Mouse (Mus musculus): ENCODE results near the gene Abca1. TPM values are rescaled to one million over a fixed set of nuclear protein-coding genes. Genes with fewer than 3 reads are reported as not detected.

Gene Abca1
- polyA plus RNA-seq, 1 experiment from 2014 or later, result 2.5 TPM

GRCm38 (mm10) chr4:53018392-53018791, 141.3 kb downstream of the Abca1 start:
- H3K4me3 ChIP-seq (ENCODE audit: low read depth, low read length), result no peak overlapping the region
- H3K9ac ChIP-seq (ENCODE audit: low read depth, low read length), result no peak overlapping the region
- no peaks in the 10 kb centered on the region for H3K4me1 ChIP-seq (ENCODE audit: control insufficient read depth, insufficient read depth, low read length)
- no peak overlapping the region for H3K4me2 ChIP-seq
- ATAC-seq (replicated peaks; ENCODE audit: insufficient number of reproducible peaks, low FRiP score, low TSS enrichment), result no peak
- 86% methylated on average over 1 of the region's 1 CpGs for WGBS (ENCODE audit: insufficient replicate concordance)
- H3K27ac ChIP-seq (ENCODE audit: low read depth, low read length), result no peak overlapping the region
- H3K9me3 ChIP-seq (replicated peaks; ENCODE audit: control insufficient read depth, low read length), result peaks cover 8% of the 10 kb centered on the region
- H3K36me3 ChIP-seq (ENCODE audit: control insufficient read depth, insufficient read depth, low read length), result peaks cover 42% of the 10 kb centered on the region
- H3K27me3 ChIP-seq (ENCODE audit: control insufficient read depth, insufficient read depth, low read length), result no peaks in the 10 kb centered on the region

DNA sequence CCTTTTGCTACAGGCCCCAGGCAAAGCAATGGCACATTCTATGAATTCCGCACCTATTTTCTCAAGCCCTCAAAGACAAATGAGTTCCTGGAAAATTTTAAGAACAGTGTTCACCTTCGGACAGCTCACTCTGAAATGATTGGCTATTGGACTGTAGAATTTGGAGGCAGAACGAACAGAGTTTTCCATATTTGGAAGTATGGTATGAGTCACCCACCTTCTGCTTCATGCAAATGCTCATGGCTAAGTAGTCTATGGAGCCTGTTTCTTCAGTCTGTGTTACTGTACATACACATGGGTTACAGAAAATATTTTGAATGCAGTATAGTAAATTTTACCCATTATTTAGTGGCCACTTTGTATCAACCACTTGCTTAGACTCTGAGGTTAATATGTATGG, 144.7 kb downstream of the Abca1 start:
- ATAC-seq (replicated peaks; ENCODE audit: insufficient number of reproducible peaks, low FRiP score, low TSS enrichment), result no peak
- peaks cover 8% of the 10 kb centered on the region for H3K9me3 ChIP-seq (replicated peaks; ENCODE audit: control insufficient read depth, low read length)
- H3K4me2 ChIP-seq, result no peak overlapping the region
- no peak overlapping the region for H3K4me3 ChIP-seq (ENCODE audit: low read depth, low read length)
- no peak overlapping the region for H3K9ac ChIP-seq (ENCODE audit: low read depth, low read length)
- no peaks in the 10 kb centered on the region for H3K27me3 ChIP-seq (ENCODE audit: control insufficient read depth, insufficient read depth, low read length)
- no peak overlapping the region for H3K27ac ChIP-seq (ENCODE audit: low read depth, low read length)
- 93% methylated on average over 3 of the region's 3 CpGs for WGBS (ENCODE audit: insufficient replicate concordance)
- H3K36me3 ChIP-seq (ENCODE audit: control insufficient read depth, insufficient read depth, low read length), result peaks cover 35% of the 10 kb centered on the region
- 0 out of 2 replicates have a peak, but pooled peaks cover 2% of the 10 kb centered on the region for H3K4me1 ChIP-seq (ENCODE audit: control insufficient read depth, insufficient read depth, low read length)

DNA sequence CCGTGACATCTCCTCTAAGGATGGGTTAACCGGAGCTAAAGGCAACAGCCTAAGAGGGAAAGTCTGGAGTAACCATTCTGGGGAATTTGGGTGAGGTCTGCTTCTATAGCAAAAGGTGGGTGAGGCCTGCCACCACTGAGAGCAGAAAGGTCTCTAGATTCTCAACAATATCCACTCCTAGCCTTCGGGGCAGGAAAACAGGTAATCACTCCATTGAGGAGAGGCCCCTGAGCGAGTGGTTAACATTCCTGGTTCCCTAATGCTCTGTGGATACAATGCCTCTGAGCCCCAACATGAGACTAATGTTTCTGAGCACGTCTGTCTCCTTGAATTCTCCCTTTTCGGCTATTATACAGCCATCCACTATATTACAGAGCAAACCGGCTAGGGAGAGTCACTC, 145.3 kb downstream of the Abca1 start:
- H3K4me1 ChIP-seq (ENCODE audit: control insufficient read depth, insufficient read depth, low read length), result 0 out of 2 replicates have a peak, but pooled peaks cover 2% of the 10 kb centered on the region
- ATAC-seq (replicated peaks; ENCODE audit: insufficient number of reproducible peaks, low FRiP score, low TSS enrichment), result no peak
- WGBS (ENCODE audit: insufficient replicate concordance), result 89% methylated on average over 7 of the region's 7 CpGs
- peaks cover 29% of the 10 kb centered on the region for H3K36me3 ChIP-seq (ENCODE audit: control insufficient read depth, insufficient read depth, low read length)
- H3K9me3 ChIP-seq (replicated peaks; ENCODE audit: control insufficient read depth, low read length), result peaks cover 8% of the 10 kb centered on the region
- no peak overlapping the region for H3K27ac ChIP-seq (ENCODE audit: low read depth, low read length)
- no peaks in the 10 kb centered on the region for H3K27me3 ChIP-seq (ENCODE audit: control insufficient read depth, insufficient read depth, low read length)
- H3K9ac ChIP-seq (ENCODE audit: low read depth, low read length), result no peak overlapping the region
- no peak overlapping the region for H3K4me3 ChIP-seq (ENCODE audit: low read depth, low read length)
- no peak overlapping the region for H3K4me2 ChIP-seq

GRCm38 (mm10) chr4:53011732-53012361, 147.8 kb downstream of the Abca1 start, which contains the start of gene Nipsnap3b:
Gene Nipsnap3b (plus strand): TSS chr4:53011880.
- ATAC-seq (replicated peaks; ENCODE audit: insufficient number of reproducible peaks, low FRiP score, low TSS enrichment), result peak; percentile 95
- peak within 1 kb of the TSS; percentile 75 for H3K4me2 ChIP-seq
- 0 out of 2 replicates have a peak, but pooled peaks cover 2% of the 10 kb centered on the region for H3K4me1 ChIP-seq (ENCODE audit: control insufficient read depth, insufficient read depth, low read length)
- peak within 1 kb of the TSS; percentile 78; the same call in 1 of the 2 replicates for H3K27ac ChIP-seq (ENCODE audit: low read depth, low read length)
- H3K27me3 ChIP-seq (ENCODE audit: control insufficient read depth, insufficient read depth, low read length), result no peaks in the 10 kb centered on the region
- WGBS (ENCODE audit: insufficient replicate concordance), result under 1% methylated on average over 62 of the region's 63 CpGs
- peaks cover 15% of the 10 kb centered on the region for H3K36me3 ChIP-seq (ENCODE audit: control insufficient read depth, insufficient read depth, low read length)
- peak within 1 kb of the TSS; percentile 84 for H3K9ac ChIP-seq (ENCODE audit: low read depth, low read length)
- H3K4me3 ChIP-seq (ENCODE audit: low read depth, low read length), result peak within 1 kb of the TSS; percentile 85
- peaks cover 4% of the 10 kb centered on the region for H3K9me3 ChIP-seq (replicated peaks; ENCODE audit: control insufficient read depth, low read length)

DNA sequence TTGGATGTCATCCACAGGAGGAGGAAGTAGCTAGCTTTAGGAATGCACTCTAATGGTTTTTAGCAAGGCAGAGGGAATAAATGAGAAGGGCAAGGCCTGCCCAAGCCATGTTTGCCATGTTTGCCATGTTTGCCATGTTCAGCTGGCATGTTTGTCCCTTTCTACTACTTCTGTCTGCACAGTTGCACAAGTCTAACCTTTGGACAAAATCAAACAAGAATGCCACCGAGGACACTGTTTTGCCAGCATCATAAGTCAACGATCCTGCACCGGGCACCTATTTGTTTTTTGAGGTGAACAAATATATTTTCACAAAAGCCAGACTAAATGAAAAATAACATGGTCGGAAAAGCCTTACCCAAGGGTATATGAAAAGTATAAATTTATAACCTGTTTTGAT, 149.8 kb downstream of the Abca1 start:
- Histone ChIP-seq H3K9me3 (replicated peaks; ENCODE audit: control insufficient read depth, low read length) (no peaks in the 10 kb centered on the region), H3K27me3 (ENCODE audit: control insufficient read depth, insufficient read depth, low read length) (no peaks in the 10 kb centered on the region), H3K4me2 (no peak overlapping the region), H3K27ac (ENCODE audit: low read depth, low read length) (no peak overlapping the region), H3K4me3 (ENCODE audit: low read depth, low read length) (no peak overlapping the region), H3K36me3 (ENCODE audit: control insufficient read depth, insufficient read depth, low read length) (0 out of 2 replicates have a peak, but pooled peaks cover under 1% of the 10 kb centered on the region), H3K9ac (ENCODE audit: low read depth, low read length) (no peak overlapping the region), H3K4me1 (ENCODE audit: control insufficient read depth, insufficient read depth, low read length) (0 out of 2 replicates have a peak, but pooled peaks cover 2% of the 10 kb centered on the region)
- no peak for ATAC-seq (replicated peaks; ENCODE audit: insufficient number of reproducible peaks, low FRiP score, low TSS enrichment)
- 90% methylated on average over 4 of the region's 4 CpGs for WGBS (ENCODE audit: insufficient replicate concordance)

- Histone ChIP-seq H3K36me3 (ENCODE audit: control insufficient read depth, insufficient read depth, low read length) (no peaks in the 10 kb centered on the region), H3K4me1 (ENCODE audit: control insufficient read depth, insufficient read depth, low read length) (0 out of 2 replicates have a peak, but pooled peaks cover 2% of the 10 kb centered on the region), H3K9ac (ENCODE audit: low read depth, low read length) (no peak overlapping the region), H3K27ac (ENCODE audit: low read depth, low read length) (no peak overlapping the region), H3K4me3 (ENCODE audit: low read depth, low read length) (no peak overlapping the region), H3K4me2 (no peak overlapping the region), H3K9me3 (replicated peaks; ENCODE audit: control insufficient read depth, low read length) (no peaks in the 10 kb centered on the region), H3K27me3 (ENCODE audit: control insufficient read depth, insufficient read depth, low read length) (no peaks in the 10 kb centered on the region)
- ATAC-seq (replicated peaks; ENCODE audit: insufficient number of reproducible peaks, low FRiP score, low TSS enrichment), result no peak
- 74% methylated on average over 4 of the region's 4 CpGs for WGBS (ENCODE audit: insufficient replicate concordance)
Observed at GRCm38 (mm10) chr4:53009183-53009582, 150.5 kb downstream of the Abca1 start.

GRCm38 (mm10) chr4:53000154-53000553, 159.5 kb downstream of the Abca1 start:
- Histone ChIP-seq H3K9me3 (replicated peaks; ENCODE audit: control insufficient read depth, low read length) (no peaks in the 10 kb centered on the region), H3K36me3 (ENCODE audit: control insufficient read depth, insufficient read depth, low read length) (no peaks in the 10 kb centered on the region), H3K9ac (ENCODE audit: low read depth, low read length) (no peak overlapping the region), H3K4me2 (no peak overlapping the region), H3K27me3 (ENCODE audit: control insufficient read depth, insufficient read depth, low read length) (no peaks in the 10 kb centered on the region), H3K27ac (ENCODE audit: low read depth, low read length) (no peak overlapping the region), H3K4me3 (ENCODE audit: low read depth, low read length) (no peak overlapping the region), H3K4me1 (ENCODE audit: control insufficient read depth, insufficient read depth, low read length) (no peaks in the 10 kb centered on the region)
- ATAC-seq (replicated peaks; ENCODE audit: insufficient number of reproducible peaks, low FRiP score, low TSS enrichment), result no peak
- WGBS (ENCODE audit: insufficient replicate concordance), result 46% methylated on average over 8 of the region's 8 CpGs

DNA sequence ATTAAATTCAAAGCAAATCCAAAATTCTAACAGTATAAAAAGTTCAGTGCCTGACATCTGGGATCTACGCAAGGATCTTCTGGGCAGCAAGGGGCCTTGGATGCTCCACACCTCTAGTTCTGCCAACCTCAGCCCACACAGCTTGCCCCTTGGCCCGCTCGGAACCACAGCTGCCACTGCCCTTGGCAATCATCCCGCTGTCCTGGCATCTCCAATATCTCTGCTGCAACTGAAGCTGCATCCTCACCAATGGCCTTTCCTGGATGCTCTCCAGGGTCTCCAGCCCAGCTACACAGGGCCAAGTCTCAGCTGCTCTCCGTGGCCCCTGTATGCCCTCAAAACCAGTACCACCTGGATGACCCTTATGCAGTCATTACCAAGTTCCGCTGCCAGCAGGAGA, 160.2 kb downstream of the Abca1 start:
- no peak for ATAC-seq (replicated peaks; ENCODE audit: insufficient number of reproducible peaks, low FRiP score, low TSS enrichment)

GRCm38 (mm10) chr4:52989248-52989647, 170.4 kb downstream of the Abca1 start, which contains the start of gene Nipsnap3a:
Gene Nipsnap3a (plus strand): TSS chr4:52989272.
- Histone ChIP-seq H3K36me3 (ENCODE audit: control insufficient read depth, insufficient read depth, low read length) (no peaks in the 10 kb centered on the region), H3K4me1 (ENCODE audit: control insufficient read depth, insufficient read depth, low read length) (no peaks in the 10 kb centered on the region), H3K4me3 (ENCODE audit: low read depth, low read length) (peak within 1 kb of the TSS; percentile 13; the same call in 1 of the 2 replicates), H3K4me2 (peak within 1 kb of the TSS; percentile 45), H3K9ac (ENCODE audit: low read depth, low read length) (0 out of 2 replicates have a peak within 1 kb of the TSS, but pooled peaks have one; percentile 44), H3K27ac (ENCODE audit: low read depth, low read length) (no peak within 1 kb of the TSS), H3K9me3 (replicated peaks; ENCODE audit: control insufficient read depth, low read length) (no peaks in the 10 kb centered on the region), H3K27me3 (ENCODE audit: control insufficient read depth, insufficient read depth, low read length) (no peaks in the 10 kb centered on the region)
- peak; percentile 61; the same call in 1 of the 2 replicates for ATAC-seq (replicated peaks; ENCODE audit: insufficient number of reproducible peaks, low FRiP score, low TSS enrichment)
- WGBS (ENCODE audit: insufficient replicate concordance), result 31% methylated on average over 12 of the region's 12 CpGs

More for the DNA sequence above, 160.2 kb downstream of the Abca1 start:
- Histone ChIP-seq H3K4me1 (ENCODE audit: control insufficient read depth, insufficient read depth, low read length) (no peaks in the 10 kb centered on the region), H3K4me2 (no peak overlapping the region), H3K27ac (ENCODE audit: low read depth, low read length) (no peak overlapping the region), H3K4me3 (ENCODE audit: low read depth, low read length) (no peak overlapping the region), H3K36me3 (ENCODE audit: control insufficient read depth, insufficient read depth, low read length) (no peaks in the 10 kb centered on the region), H3K9ac (ENCODE audit: low read depth, low read length) (no peak overlapping the region), H3K27me3 (ENCODE audit: control insufficient read depth, insufficient read depth, low read length) (no peaks in the 10 kb centered on the region), H3K9me3 (replicated peaks; ENCODE audit: control insufficient read depth, low read length) (no peaks in the 10 kb centered on the region)
- 92% methylated on average over 6 of the region's 6 CpGs for WGBS (ENCODE audit: insufficient replicate concordance)
